Mouse (Mus musculus): ENCODE measurements around the gene Tep1. TPM values are rescaled to one million over a fixed set of nuclear protein-coding genes. Genes with fewer than 3 reads are reported as not detected.

The Tep1 gene
- polyA plus RNA-seq, 1 experiment from 2014 or later: 3.8 TPM

DNA sequence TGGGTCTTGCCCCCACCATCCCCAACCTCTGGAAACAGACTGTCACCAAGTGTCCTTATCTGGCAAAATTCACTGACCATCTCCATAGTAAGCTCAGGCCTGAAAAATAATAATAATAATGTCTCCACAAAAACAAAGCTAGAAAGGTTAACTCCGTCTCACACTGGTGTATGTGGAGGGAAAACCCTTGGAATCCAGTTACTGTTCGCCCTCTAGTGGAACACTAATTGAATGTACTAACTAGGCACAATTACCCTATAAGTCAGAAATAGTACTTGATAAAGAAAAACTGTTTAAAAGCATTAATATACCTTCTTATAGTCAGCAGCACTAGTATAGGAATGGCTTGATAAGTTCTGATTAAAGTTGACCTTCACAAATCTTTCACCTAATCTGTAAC lies 82.2 kb downstream of the Tep1 start:
- 18% methylated on average over 2 of the region's 2 CpGs for WGBS (ENCODE audit: insufficient replicate concordance)
- no peaks in the 10 kb centered on the region for H3K9me3 ChIP-seq (replicated peaks)

DNA sequence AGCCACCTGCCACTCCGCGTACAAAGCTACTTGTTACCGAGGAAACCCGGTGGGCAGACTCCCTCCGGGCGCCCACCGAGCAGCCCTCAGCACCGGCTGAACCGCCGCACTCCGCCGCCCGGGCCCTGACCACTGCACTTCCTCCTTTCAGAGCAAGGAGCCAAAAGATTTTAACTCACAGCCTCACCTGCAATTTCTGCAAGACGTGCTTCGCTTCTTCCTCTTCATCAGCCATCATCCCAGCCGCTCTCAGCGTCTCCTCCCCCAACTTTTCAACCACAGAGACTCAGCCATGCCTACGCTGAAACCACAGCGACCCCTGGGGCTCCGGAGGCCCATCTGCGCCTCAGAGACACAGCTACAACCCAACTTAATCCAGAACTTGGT lies 85.1 kb downstream of the Tep1 start, which contains the start of gene Ttc5:
Gene Ttc5, minus strand, starts transcription at position 269 of the 387 bp plus-strand sequence.
- peaks cover 6% of the 10 kb centered on the region for H3K36me3 ChIP-seq (replicated peaks)
- peak within 1 kb of the TSS; percentile 74 for H3K4me2 ChIP-seq
- peaks cover 10% of the 10 kb centered on the region for H3K4me1 ChIP-seq (replicated peaks)
- under 1% methylated on average over 21 of the region's 21 CpGs for WGBS (ENCODE audit: insufficient replicate concordance)
- ATAC-seq (ENCODE audit: insufficient read depth): peak; percentile 92
- H3K27me3 ChIP-seq: no peaks in the 10 kb centered on the region
- H3K4me3 ChIP-seq (replicated peaks): peak within 1 kb of the TSS; percentile 90
- peak within 1 kb of the TSS; percentile 76 for H3K9ac ChIP-seq
- no peak within 1 kb of the TSS; the same call in 1 of the 2 replicates for H3K27ac ChIP-seq (replicated peaks)
- H3K9me3 ChIP-seq (replicated peaks): no peaks in the 10 kb centered on the region

More for the DNA sequence above, 82.2 kb downstream of the Tep1 start:
- Histone ChIP-seq H3K36me3 (replicated peaks) (no peaks in the 10 kb centered on the region), H3K4me1 (replicated peaks) (peaks cover 10% of the 10 kb centered on the region), H3K27ac (replicated peaks) (no peak overlapping the region), H3K27me3 (no peaks in the 10 kb centered on the region), H3K4me2 (no peak overlapping the region), H3K9ac (no peak overlapping the region), H3K4me3 (replicated peaks) (no peak overlapping the region)
- ATAC-seq (ENCODE audit: insufficient read depth): no peak

DNA sequence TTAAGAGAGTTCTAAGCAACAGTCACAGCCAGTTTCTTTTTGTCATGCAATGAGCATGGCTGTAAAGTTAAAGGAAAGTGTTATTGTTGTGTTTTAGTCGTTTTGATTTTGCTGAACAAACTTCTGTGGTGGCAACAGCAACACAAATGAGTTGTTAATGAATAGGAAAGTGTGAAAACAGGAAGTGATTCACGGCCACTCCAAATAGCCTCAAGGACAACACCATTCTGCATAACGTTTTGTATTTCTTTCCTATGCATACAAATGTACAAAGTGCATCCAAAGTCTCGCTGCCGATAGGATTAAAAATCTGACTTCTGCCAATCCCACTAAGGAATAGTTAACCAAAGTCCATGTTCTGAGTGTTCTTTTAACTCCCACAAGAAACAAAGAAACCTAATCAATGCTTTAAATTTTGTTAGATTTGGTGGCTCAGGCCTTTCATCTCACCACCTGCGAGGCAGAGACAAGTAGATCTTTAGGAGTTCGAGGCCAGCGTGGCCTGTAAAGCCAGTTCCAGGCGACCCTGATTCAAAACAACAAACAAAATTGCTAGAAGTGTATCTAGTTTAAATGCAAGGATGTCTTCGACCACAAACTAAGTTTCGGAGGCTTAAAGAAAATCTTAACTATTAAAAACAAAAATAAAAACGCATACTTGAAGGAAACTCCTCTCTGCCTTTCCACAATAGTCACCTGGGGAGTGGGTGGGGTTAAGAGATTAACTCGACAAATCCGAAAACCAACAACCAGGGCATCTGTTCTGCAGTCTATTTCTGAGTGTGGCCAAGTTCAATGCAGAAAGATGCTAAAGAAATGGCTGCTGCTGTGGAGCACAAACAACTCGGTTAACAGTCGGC lies 85.7 kb downstream of the Tep1 start:
- H3K9me3 ChIP-seq (replicated peaks): no peaks in the 10 kb centered on the region
- peak; percentile 53; the same call in 1 of the 2 replicates for ATAC-seq (ENCODE audit: insufficient read depth)
- peaks cover 6% of the 10 kb centered on the region for H3K36me3 ChIP-seq (replicated peaks)
- no peak overlapping the region; the same call in 1 of the 2 replicates for H3K27ac ChIP-seq (replicated peaks)
- peak overlapping the region; percentile 74 for H3K4me2 ChIP-seq
- WGBS (ENCODE audit: insufficient replicate concordance): 15% methylated on average over 16 of the region's 16 CpGs
- H3K9ac ChIP-seq: peak overlapping the region; percentile 76
- H3K27me3 ChIP-seq: no peaks in the 10 kb centered on the region
- H3K4me1 ChIP-seq (replicated peaks): peaks cover 10% of the 10 kb centered on the region
- H3K4me3 ChIP-seq (replicated peaks): peak overlapping the region; percentile 90

DNA sequence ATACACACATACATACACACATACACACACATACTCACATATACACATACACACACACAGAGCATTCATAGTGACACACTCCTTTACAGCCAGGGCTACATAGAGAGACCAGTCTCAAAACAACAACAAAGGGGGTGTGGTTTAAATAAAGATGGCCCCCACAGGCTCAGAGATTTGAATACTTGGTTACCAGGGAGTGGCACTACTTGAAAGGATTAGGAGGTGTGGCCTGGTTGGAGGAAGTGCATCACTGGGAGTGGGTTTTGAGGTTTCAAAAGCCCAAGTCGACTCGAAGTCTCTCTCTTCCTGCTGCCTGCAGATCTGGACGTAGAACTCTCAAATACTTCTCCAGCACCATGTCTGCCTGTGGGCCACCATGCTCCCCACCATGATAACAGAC lies 88.2 kb downstream of the Tep1 start:
- no peak overlapping the region for H3K9ac ChIP-seq
- no peak overlapping the region for H3K27ac ChIP-seq (replicated peaks)
- H3K27me3 ChIP-seq: no peaks in the 10 kb centered on the region
- ATAC-seq (ENCODE audit: insufficient read depth): no peak
- H3K9me3 ChIP-seq (replicated peaks): no peaks in the 10 kb centered on the region
- peaks cover 10% of the 10 kb centered on the region for H3K4me1 ChIP-seq (replicated peaks)
- no peak overlapping the region for H3K4me3 ChIP-seq (replicated peaks)
- WGBS (ENCODE audit: insufficient replicate concordance): 62% methylated on average over 3 of the region's 3 CpGs
- peaks cover 14% of the 10 kb centered on the region for H3K36me3 ChIP-seq (replicated peaks)
- H3K4me2 ChIP-seq: no peak overlapping the region

Other genes with a start within 250 kb of the Tep1 start
- not detected in 2 replicates for gene Olfr745, start 231.2 kb downstream of the Tep1 start, polyA plus RNA-seq (2015; fragmentation: Nextera tagmentation; extraction: Ambion mirVana)
- not detected in 2 replicates for gene Olfr746, start 223.5 kb downstream of the Tep1 start, polyA plus RNA-seq (2015; fragmentation: Nextera tagmentation; extraction: Ambion mirVana)
- gene Olfr747, start 177.4 kb downstream of the Tep1 start, polyA plus RNA-seq (2015; fragmentation: Nextera tagmentation; extraction: Ambion mirVana): not detected in 2 replicates
- gene Olfr748, start 163.2 kb downstream of the Tep1 start, polyA plus RNA-seq (2015; fragmentation: Nextera tagmentation; extraction: Ambion mirVana): not detected in 2 replicates
- gene Olfr749, start 125.5 kb downstream of the Tep1 start, polyA plus RNA-seq (2015; fragmentation: Nextera tagmentation; extraction: Ambion mirVana): not detected in 2 replicates
- 16.3 and 17.6 TPM in 2 replicates for gene Ttc5, start 85.0 kb downstream of the Tep1 start, polyA plus RNA-seq (2015; fragmentation: Nextera tagmentation; extraction: Ambion mirVana)
- gene Ccnb1ip1, start 62.8 kb downstream of the Tep1 start, polyA plus RNA-seq (2015; fragmentation: Nextera tagmentation; extraction: Ambion mirVana): not detected in 2 replicates
- gene Parp2, start 62.7 kb downstream of the Tep1 start, polyA plus RNA-seq (2015; fragmentation: Nextera tagmentation; extraction: Ambion mirVana): 25.7 and 28.0 TPM in 2 replicates
- 0.13 and 0.20 TPM in 2 replicates for gene Klhl33, start 26.9 kb upstream of the Tep1 start, polyA plus RNA-seq (2015; fragmentation: Nextera tagmentation; extraction: Ambion mirVana)
- gene Osgep, start 54.3 kb upstream of the Tep1 start, polyA plus RNA-seq (2015; fragmentation: Nextera tagmentation; extraction: Ambion mirVana): 54.7 and 57.7 TPM in 2 replicates
- gene Apex1, start 54.4 kb upstream of the Tep1 start, polyA plus RNA-seq (2015; fragmentation: Nextera tagmentation; extraction: Ambion mirVana): 61.4 and 70.5 TPM in 2 replicates
- gene Pip4p1, start 60.3 kb upstream of the Tep1 start, polyA plus RNA-seq (2015; fragmentation: Nextera tagmentation; extraction: Ambion mirVana): 23.0 and 24.5 TPM in 2 replicates
- 80.6 and 83.3 TPM in 2 replicates for gene Pnp, start 60.5 kb upstream of the Tep1 start, polyA plus RNA-seq (2015; fragmentation: Nextera tagmentation; extraction: Ambion mirVana)
- not detected in 2 replicates for gene Gm49342, start 74.0 kb upstream of the Tep1 start, polyA plus RNA-seq (2015; fragmentation: Nextera tagmentation; extraction: Ambion mirVana)
- 9.8 and 10.0 TPM in 2 replicates for gene Pnp2, start 85.4 kb upstream of the Tep1 start, polyA plus RNA-seq (2015; fragmentation: Nextera tagmentation; extraction: Ambion mirVana)
- 0.07 TPM in 1 of 2 replicates, not detected in the other for gene Rnase10, start 137.2 kb upstream of the Tep1 start, polyA plus RNA-seq (2015; fragmentation: Nextera tagmentation; extraction: Ambion mirVana)
- gene Rnase9, start 171.3 kb upstream of the Tep1 start, polyA plus RNA-seq (2015; fragmentation: Nextera tagmentation; extraction: Ambion mirVana): not detected in 2 replicates
- not detected in 2 replicates for gene Rnase11, start 179.6 kb upstream of the Tep1 start, polyA plus RNA-seq (2015; fragmentation: Nextera tagmentation; extraction: Ambion mirVana)
- 1.2 and 1.7 TPM in 2 replicates for gene Rnase12, start 187.1 kb upstream of the Tep1 start, polyA plus RNA-seq (2015; fragmentation: Nextera tagmentation; extraction: Ambion mirVana)
- not detected in 2 replicates for gene Olfr750, start 203.9 kb upstream of the Tep1 start, polyA plus RNA-seq (2015; fragmentation: Nextera tagmentation; extraction: Ambion mirVana)
- gene Rnase4, start 220.5 kb upstream of the Tep1 start, polyA plus RNA-seq (2015; fragmentation: Nextera tagmentation; extraction: Ambion mirVana): 23.0 and 23.7 TPM in 2 replicates
- gene Ang, start 220.6 kb upstream of the Tep1 start, polyA plus RNA-seq (2015; fragmentation: Nextera tagmentation; extraction: Ambion mirVana): 6.8 and 7.4 TPM in 2 replicates
- gene Eddm3b, start 243.9 kb upstream of the Tep1 start, polyA plus RNA-seq (2015; fragmentation: Nextera tagmentation; extraction: Ambion mirVana): not detected in 2 replicates